Mouse (Mus musculus): ENCODE results near the gene Rps6ka4.

- TF ChIP-seq CTCF (IDR thresholded peaks at IDR 0.05; ENCODE audit: insufficient read depth, low read length) (no peak), POLR2A (IDR thresholded peaks at IDR 0.05; ENCODE audit: borderline replicate concordance, extremely low read depth, low read depth, low read length) (no peak)
Observed at GRCm38 (mm10) chr19:6875834-6876233, 35.4 kb upstream of the Rps6ka4 start.

Measured in lung, adult 2 months (tissue).